Mouse (Mus musculus): ENCODE results near the gene Sdk2. TPM values are rescaled to one million over a fixed set of nuclear protein-coding genes. Genes with fewer than 3 reads are reported as not detected.

Sdk2 gene
- polyA plus RNA-seq, 1 experiment from 2014 or later, result 1.4 TPM

DNA sequence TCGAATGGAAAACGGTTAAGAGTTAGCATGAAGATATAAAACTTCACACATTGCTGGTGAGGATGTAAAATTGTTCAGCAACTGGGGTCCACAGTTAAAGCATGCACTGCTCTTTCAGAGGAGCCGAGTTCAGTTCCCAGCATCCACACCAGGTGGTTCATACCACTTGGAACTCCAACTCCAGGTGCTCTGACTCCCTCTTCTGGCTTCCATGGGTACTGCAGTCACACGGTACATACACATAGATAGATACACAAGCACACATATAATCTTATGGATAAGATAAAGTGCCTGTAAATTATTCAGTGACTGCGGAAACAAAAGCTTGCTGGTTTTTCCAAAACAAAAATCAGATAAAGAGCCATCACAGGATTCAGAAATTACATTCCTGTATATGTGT, 19.9 kb downstream of the Sdk2 start:
- Histone ChIP-seq H3K4me2 (no peak overlapping the region), H3K4me1 (replicated peaks) (peaks cover 32% of the 10 kb centered on the region), H3K9ac (no peak overlapping the region), H3K9me3 (replicated peaks) (0 out of 2 replicates have a peak, but pooled peaks cover 3% of the 10 kb centered on the region), H3K4me3 (no peak overlapping the region), H3K27ac (no peak overlapping the region), H3K36me3 (no peaks in the 10 kb centered on the region), H3K27me3 (no peaks in the 10 kb centered on the region)
- ATAC-seq (replicated peaks; ENCODE audit: insufficient number of reproducible peaks, insufficient read depth, low FRiP score, low read depth), result no peak
- 94% methylated on average over 5 of the region's 5 CpGs for WGBS

DNA sequence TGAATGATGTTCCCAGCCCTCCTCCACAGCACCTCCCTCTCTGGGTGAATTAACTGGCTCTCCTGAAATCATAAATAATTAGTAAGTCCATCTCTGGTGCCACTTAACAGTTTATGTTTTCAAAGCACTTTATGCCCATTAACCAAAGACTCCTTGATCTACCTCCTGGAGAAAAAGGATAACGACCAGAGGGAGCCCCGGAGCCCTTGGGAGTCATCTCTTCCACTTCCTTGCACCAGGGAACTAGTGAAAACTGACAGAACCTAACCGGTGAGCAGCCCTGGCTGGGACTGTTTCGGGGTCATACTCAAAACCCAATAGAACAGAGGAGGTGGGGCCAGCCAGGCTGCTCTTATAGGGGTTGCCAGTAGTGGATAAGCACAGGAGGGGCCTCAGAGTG, 22.5 kb downstream of the Sdk2 start:
- H3K4me3 ChIP-seq, result no peak overlapping the region
- 0 out of 2 replicates have a peak, but pooled peaks cover 3% of the 10 kb centered on the region for H3K9me3 ChIP-seq (replicated peaks)
- H3K27ac ChIP-seq, result no peak overlapping the region
- no peak overlapping the region for H3K9ac ChIP-seq
- H3K4me1 ChIP-seq (replicated peaks), result peaks cover 41% of the 10 kb centered on the region
- H3K4me2 ChIP-seq, result no peak overlapping the region
- H3K36me3 ChIP-seq, result no peaks in the 10 kb centered on the region
- WGBS, result 58% methylated on average over 4 of the region's 4 CpGs
- H3K27me3 ChIP-seq, result no peaks in the 10 kb centered on the region
- no peak for ATAC-seq (replicated peaks; ENCODE audit: insufficient number of reproducible peaks, insufficient read depth, low FRiP score, low read depth)

DNA sequence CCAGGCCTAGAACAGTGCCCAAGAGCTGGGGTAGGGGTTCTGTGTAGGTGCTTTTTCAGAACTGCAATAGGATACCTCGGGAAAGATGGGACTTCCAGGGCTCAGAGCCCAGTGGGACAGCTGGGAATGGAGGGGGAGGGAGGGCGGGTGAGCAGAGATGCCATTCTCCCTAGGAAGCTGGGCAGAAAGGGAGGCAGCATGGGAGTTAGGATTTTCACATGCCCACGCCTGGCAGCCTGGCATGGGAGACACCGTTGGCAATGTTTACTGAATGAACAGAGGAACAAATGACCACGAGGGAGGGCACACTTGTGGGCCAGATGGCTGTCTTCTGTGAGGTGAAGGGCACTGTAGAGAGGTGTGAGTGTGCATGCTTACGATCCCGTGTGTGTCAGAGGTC, 23.3 kb downstream of the Sdk2 start:
- Histone ChIP-seq H3K9ac (no peak overlapping the region), H3K9me3 (replicated peaks) (0 out of 2 replicates have a peak, but pooled peaks cover 3% of the 10 kb centered on the region), H3K27ac (no peak overlapping the region), H3K27me3 (no peaks in the 10 kb centered on the region), H3K36me3 (no peaks in the 10 kb centered on the region), H3K4me2 (no peak overlapping the region), H3K4me3 (no peak overlapping the region), H3K4me1 (replicated peaks) (peaks cover 39% of the 10 kb centered on the region)
- ATAC-seq (replicated peaks; ENCODE audit: insufficient number of reproducible peaks, insufficient read depth, low FRiP score, low read depth), result no peak
- 64% methylated on average over 6 of the region's 7 CpGs for WGBS

- peak; percentile 86 for ATAC-seq (replicated peaks; ENCODE audit: insufficient number of reproducible peaks, insufficient read depth, low FRiP score, low read depth)
- WGBS, result 6% methylated on average over 10 of the region's 10 CpGs
- Histone ChIP-seq H3K4me2 (peak overlapping the region; percentile 44), H3K9me3 (replicated peaks) (no peaks in the 10 kb centered on the region), H3K9ac (no peak overlapping the region), H3K27ac (peak overlapping the region; percentile 84), H3K4me3 (no peak overlapping the region), H3K4me1 (replicated peaks) (peaks cover 37% of the 10 kb centered on the region), H3K36me3 (no peaks in the 10 kb centered on the region), H3K27me3 (no peaks in the 10 kb centered on the region)
Observed at GRCm38 (mm10) chr11:114040391-114041035, 26.3 kb downstream of the Sdk2 start.

GRCm38 (mm10) chr11:114038036-114038435, 28.8 kb downstream of the Sdk2 start:
- Histone ChIP-seq H3K4me2 (no peak overlapping the region), H3K36me3 (no peaks in the 10 kb centered on the region), H3K4me3 (no peak overlapping the region), H3K9ac (no peak overlapping the region), H3K27ac (no peak overlapping the region), H3K9me3 (replicated peaks) (no peaks in the 10 kb centered on the region), H3K27me3 (no peaks in the 10 kb centered on the region), H3K4me1 (replicated peaks) (peaks cover 35% of the 10 kb centered on the region)
- ATAC-seq (replicated peaks; ENCODE audit: insufficient number of reproducible peaks, insufficient read depth, low FRiP score, low read depth), result no peak
- WGBS, result 57% methylated on average over 8 of the region's 8 CpGs

DNA sequence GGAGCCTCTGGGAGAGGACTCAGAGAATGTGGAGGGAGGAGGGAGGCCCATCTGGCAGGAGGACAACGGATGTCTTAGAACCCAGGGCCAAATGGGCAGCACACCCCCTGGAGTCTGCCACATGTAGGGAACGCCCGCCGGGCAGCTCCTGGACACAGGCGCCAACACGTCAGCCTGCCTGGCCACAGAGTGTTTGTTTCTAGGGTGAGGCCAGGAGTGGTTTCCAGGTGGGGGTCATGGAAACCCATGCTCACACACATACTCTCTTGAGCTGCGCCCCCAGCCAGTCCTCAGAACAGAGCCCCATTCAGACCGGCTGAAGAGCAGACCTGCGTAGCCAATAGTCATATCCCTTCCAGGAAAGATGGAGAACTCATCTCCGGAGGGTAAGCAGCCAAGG, 35.4 kb downstream of the Sdk2 start:
- WGBS, result 84% methylated on average over 10 of the region's 10 CpGs
- no peak overlapping the region for H3K4me3 ChIP-seq
- H3K4me2 ChIP-seq, result no peak overlapping the region
- H3K9ac ChIP-seq, result no peak overlapping the region
- no peak for ATAC-seq (replicated peaks; ENCODE audit: insufficient number of reproducible peaks, insufficient read depth, low FRiP score, low read depth)
- H3K27me3 ChIP-seq, result no peaks in the 10 kb centered on the region
- H3K9me3 ChIP-seq (replicated peaks), result no peaks in the 10 kb centered on the region
- no peaks in the 10 kb centered on the region for H3K36me3 ChIP-seq
- no peak overlapping the region for H3K27ac ChIP-seq
- H3K4me1 ChIP-seq (replicated peaks), result peaks cover 17% of the 10 kb centered on the region

DNA sequence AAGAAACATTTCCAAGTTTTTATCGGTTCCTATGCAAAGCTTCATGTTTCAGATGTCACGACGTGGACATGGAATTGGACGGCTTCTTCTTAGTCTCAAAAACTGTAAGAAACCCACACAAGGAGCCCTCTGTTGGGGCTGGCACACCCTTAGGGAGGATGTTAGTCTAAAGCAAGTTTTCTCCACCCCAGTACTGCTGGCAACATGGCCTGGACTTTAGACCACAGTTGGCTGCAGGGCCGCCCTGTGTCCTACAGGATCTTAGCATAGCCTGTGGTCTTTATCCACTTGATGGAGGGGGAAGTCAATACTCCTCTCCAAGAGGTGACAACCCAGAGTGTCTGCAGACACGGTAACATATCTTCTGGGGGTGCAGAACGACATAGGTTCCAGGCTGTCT, 36.6 kb downstream of the Sdk2 start:
- no peak overlapping the region for H3K27ac ChIP-seq
- H3K27me3 ChIP-seq, result no peaks in the 10 kb centered on the region
- H3K36me3 ChIP-seq, result no peaks in the 10 kb centered on the region
- H3K4me1 ChIP-seq (replicated peaks), result peaks cover 17% of the 10 kb centered on the region
- no peak overlapping the region for H3K4me2 ChIP-seq
- H3K9ac ChIP-seq, result no peak overlapping the region
- WGBS, result 55% methylated on average over 7 of the region's 7 CpGs
- H3K4me3 ChIP-seq, result no peak overlapping the region
- no peak for ATAC-seq (replicated peaks; ENCODE audit: insufficient number of reproducible peaks, insufficient read depth, low FRiP score, low read depth)
- H3K9me3 ChIP-seq (replicated peaks), result no peaks in the 10 kb centered on the region

DNA sequence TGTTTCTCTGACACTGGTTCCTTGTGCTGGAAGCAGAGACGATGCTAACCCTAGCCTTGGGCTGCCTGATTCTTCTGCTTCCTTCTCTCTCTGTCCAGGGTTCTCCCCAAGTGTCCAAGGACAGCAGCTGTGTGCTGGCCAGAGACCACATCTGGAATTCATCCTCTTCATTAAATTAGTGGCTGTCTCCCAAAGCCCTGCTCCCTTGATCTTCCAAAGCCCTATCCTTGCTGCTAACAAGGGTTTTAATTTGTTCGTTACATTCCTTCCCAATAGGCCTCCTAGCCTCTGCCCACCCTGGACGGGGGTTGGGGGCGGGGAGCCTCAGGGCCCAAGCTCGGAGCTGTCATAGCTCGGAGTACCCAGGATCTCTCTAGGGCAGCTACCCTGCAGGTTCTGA, 38.3 kb downstream of the Sdk2 start:
- Histone ChIP-seq H3K4me2 (no peak overlapping the region), H3K4me1 (replicated peaks) (peaks cover 30% of the 10 kb centered on the region)
- WGBS, result 46% methylated on average over 6 of the region's 6 CpGs

GRCm38 (mm10) chr11:114028021-114028420, 38.8 kb downstream of the Sdk2 start:
- no peak overlapping the region for H3K4me3 ChIP-seq
- no peak for ATAC-seq (replicated peaks; ENCODE audit: insufficient number of reproducible peaks, insufficient read depth, low FRiP score, low read depth)
- no peaks in the 10 kb centered on the region for H3K27me3 ChIP-seq
- 60% methylated on average over 6 of the region's 6 CpGs for WGBS
- H3K27ac ChIP-seq, result no peak overlapping the region
- no peak overlapping the region for H3K9ac ChIP-seq
- H3K4me1 ChIP-seq (replicated peaks), result peaks cover 30% of the 10 kb centered on the region
- no peaks in the 10 kb centered on the region for H3K36me3 ChIP-seq
- no peak overlapping the region for H3K4me2 ChIP-seq
- H3K9me3 ChIP-seq (replicated peaks), result no peaks in the 10 kb centered on the region

More for the DNA sequence above, 38.3 kb downstream of the Sdk2 start:
- no peak overlapping the region for H3K4me3 ChIP-seq
- H3K36me3 ChIP-seq, result no peaks in the 10 kb centered on the region
- no peaks in the 10 kb centered on the region for H3K27me3 ChIP-seq
- no peak overlapping the region for H3K27ac ChIP-seq
- H3K9me3 ChIP-seq (replicated peaks), result no peaks in the 10 kb centered on the region
- no peak for ATAC-seq (replicated peaks; ENCODE audit: insufficient number of reproducible peaks, insufficient read depth, low FRiP score, low read depth)
- H3K9ac ChIP-seq, result no peak overlapping the region

- no peaks in the 10 kb centered on the region for H3K9me3 ChIP-seq (replicated peaks)
- peaks cover 30% of the 10 kb centered on the region for H3K4me1 ChIP-seq (replicated peaks)
- ATAC-seq (replicated peaks; ENCODE audit: insufficient number of reproducible peaks, insufficient read depth, low FRiP score, low read depth), result no peak
- no peak overlapping the region for H3K4me3 ChIP-seq
- no peak overlapping the region for H3K27ac ChIP-seq
- H3K36me3 ChIP-seq, result no peaks in the 10 kb centered on the region
- H3K27me3 ChIP-seq, result no peaks in the 10 kb centered on the region; the same call in 1 of the 2 replicates
- 75% methylated on average over 2 of the region's 2 CpGs for WGBS
- H3K9ac ChIP-seq, result no peak overlapping the region
- H3K4me2 ChIP-seq, result no peak overlapping the region
Observed at GRCm38 (mm10) chr11:114025056-114025455, 41.8 kb downstream of the Sdk2 start.

- H3K27ac ChIP-seq, result no peak overlapping the region
- no peak for ATAC-seq (replicated peaks; ENCODE audit: insufficient number of reproducible peaks, insufficient read depth, low FRiP score, low read depth)
Observed at GRCm38 (mm10) chr11:114023965-114024364, 42.9 kb downstream of the Sdk2 start.

GRCm38 (mm10) chr11:114022166-114022565, 44.7 kb downstream of the Sdk2 start:
- 80% methylated on average over 4 of the region's 4 CpGs for WGBS
- Histone ChIP-seq H3K4me1 (replicated peaks) (peaks cover 31% of the 10 kb centered on the region), H3K36me3 (no peaks in the 10 kb centered on the region), H3K9ac (no peak overlapping the region), H3K27me3 (peaks cover 7% of the 10 kb centered on the region; the same call in 1 of the 2 replicates), H3K4me2 (no peak overlapping the region), H3K4me3 (no peak overlapping the region), H3K27ac (no peak overlapping the region), H3K9me3 (replicated peaks) (no peaks in the 10 kb centered on the region)
- no peak for ATAC-seq (replicated peaks; ENCODE audit: insufficient number of reproducible peaks, insufficient read depth, low FRiP score, low read depth)

More at GRCm38 (mm10) chr11:114023965-114024364, 42.9 kb downstream of the Sdk2 start:
- Histone ChIP-seq H3K27me3 (peaks cover 4% of the 10 kb centered on the region; the same call in 1 of the 2 replicates), H3K36me3 (no peaks in the 10 kb centered on the region), H3K9me3 (replicated peaks) (no peaks in the 10 kb centered on the region), H3K9ac (no peak overlapping the region), H3K4me3 (no peak overlapping the region), H3K4me2 (no peak overlapping the region), H3K4me1 (replicated peaks) (peaks cover 31% of the 10 kb centered on the region)
- 32% methylated on average over 1 of the region's 1 CpGs for WGBS

All from heart, embryonic 15.5 days (tissue).